In the genomic region with DNA sequence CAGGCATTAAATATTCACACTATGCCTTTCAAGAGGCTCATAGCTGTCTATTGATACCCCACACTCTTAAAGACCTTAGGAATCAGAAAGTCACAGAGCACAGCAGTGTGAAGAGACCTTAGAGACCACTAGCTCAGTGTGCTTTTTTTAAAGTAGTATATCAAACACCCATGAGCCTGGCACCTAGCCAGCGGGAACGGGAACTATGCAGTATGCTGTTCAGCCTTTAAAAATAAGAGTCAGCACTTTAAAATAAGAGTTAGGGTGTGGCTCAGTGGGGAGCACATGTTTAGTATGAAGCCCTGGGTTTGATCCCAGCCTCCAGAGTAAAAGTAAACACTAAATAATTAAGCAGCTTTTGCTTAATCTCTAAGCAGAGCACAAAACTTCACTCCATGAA, we compare ENCODE assay signal across 10 mouse cellular contexts. TPM values are rescaled to one million over a fixed set of nuclear protein-coding genes. Genes with fewer than 3 reads are reported as not detected.
DNase-seq lines count a peak whose midpoint lies in the region; ATAC-seq lines count a peak whose summit lies in the region.
"Had no signal": no experiment of that assay in that cellular context is flagged by ENCODE, and none has a peak within 500 bp of the region (broad histone marks: within the 10 kb centered on the region; RNA-seq: fewer than 3 reads in every experiment).

No protein-coding gene starts in this region.

- 0 out of 2 replicates have a peak, but pooled peaks cover 3% of the 10 kb centered on the region for H3K4me1 ChIP-seq in limb, embryonic 13.5 days
- no peaks in the 10 kb centered on the region for H3K4me1 ChIP-seq in limb, embryonic 10.5 days
- H3K4me1 ChIP-seq: embryonic facial prominence, embryonic 12.5 days had no signal

- H3K4me2 ChIP-seq in limb, embryonic 13.5 days (replicated peaks) = no peak overlapping the region
- H3K4me2 ChIP-seq: embryonic facial prominence, embryonic 12.5 days had no signal

- no peak overlapping the region for H3K4me3 ChIP-seq in limb, embryonic 13.5 days
- no peak overlapping the region for H3K4me3 ChIP-seq in limb, embryonic 10.5 days
- H3K4me3 ChIP-seq: embryonic facial prominence, embryonic 12.5 days had no signal

- DNase-seq in adrenal gland, adult (ENCODE audit: inconsistent age in 2 of 2, low spot score in 1 of 2) = peak; percentile 19 to 44
- no peak for DNase-seq in adrenal gland, postnatal 4 days (ENCODE audit: low spot score in 2 of 2)
- DNase-seq in limb, embryonic 10.5 days (ENCODE audit: low spot score) = no peak
- DNase-seq in adrenal gland, postnatal 25 days = peak; percentile 16
- DNase-seq in kidney, postnatal 25 days = peak; percentile 40 to 48
- no peak for DNase-seq in neural tube, embryonic 10.5 days (ENCODE audit: extremely low spot score, low spot score)
- no peak for DNase-seq in MN1 (ENCODE audit: low spot score)

- no peak overlapping the region for H3K9ac ChIP-seq in limb, embryonic 13.5 days
- H3K9ac ChIP-seq: embryonic facial prominence, embryonic 12.5 days had no signal

- peaks cover 7% of the 10 kb centered on the region; the same call in 1 of the 2 replicates for H3K36me3 ChIP-seq in limb, embryonic 13.5 days
- H3K36me3 ChIP-seq in limb, embryonic 10.5 days = no peaks in the 10 kb centered on the region; the same call in 1 of the 2 replicates
- H3K36me3 ChIP-seq: embryonic facial prominence, embryonic 12.5 days had no signal

- no peaks in the 10 kb centered on the region for H3K27me3 ChIP-seq in limb, embryonic 13.5 days
- no peaks in the 10 kb centered on the region for H3K27me3 ChIP-seq in limb, embryonic 10.5 days (ENCODE audit: low read depth, poor library complexity, severe bottlenecking)
- H3K27me3 ChIP-seq: embryonic facial prominence, embryonic 12.5 days had no signal

- no peaks in the 10 kb centered on the region for H3K9me3 ChIP-seq in limb, embryonic 13.5 days
- no peaks in the 10 kb centered on the region for H3K9me3 ChIP-seq in limb, embryonic 10.5 days (replicated peaks)
- H3K9me3 ChIP-seq: embryonic facial prominence, embryonic 12.5 days had no signal

- H3K27ac ChIP-seq in limb, embryonic 13.5 days = no peak overlapping the region
- no peak overlapping the region for H3K27ac ChIP-seq in limb, embryonic 10.5 days
- H3K27ac ChIP-seq: embryonic facial prominence, embryonic 12.5 days had no signal

- ATAC-seq in limb, embryonic 13.5 days (ENCODE audit: low FRiP score, low read depth) = peak; percentile 69; the same call in 1 of the 2 replicates
- ATAC-seq: hindbrain, embryonic 16.5 days had no signal

- WGBS in limb, embryonic 13.5 days = 36% methylated on average over 2 of the region's 2 CpGs
- 65% methylated on average over 2 of the region's 2 CpGs for WGBS in limb, embryonic 10.5 days

RNA-seq across cellular contexts. Expression of a gene that starts 12.7 kb away (rescaled TPM):
- total RNA-seq in adrenal gland, postnatal 4 days (2021) = 10 to 100 TPM; 47.4 to 61.0 TPM
- polyA plus RNA-seq in limb, embryonic 13.5 days (2015; fragmentation: Nextera tagmentation; extraction: Ambion mirVana) = 49.7 and 52.1 TPM in 2 replicates
- polyA plus RNA-seq in limb, embryonic 10.5 days (2016; fragmentation: Nextera tagmentation; extraction: Ambion mirVana) = 13.7 and 22.1 TPM in 2 replicates
- total RNA-seq in adrenal gland, postnatal 25 days (2021) = 24.7 and 35.9 TPM in 2 replicates

RNA-seq across cellular contexts. Expression of a gene that starts 32.1 kb away (rescaled TPM):
- total RNA-seq in adrenal gland, postnatal 4 days (2021) = 10 to 100 TPM; 68.0 to 74.1 TPM
- polyA plus RNA-seq in limb, embryonic 13.5 days (2015; fragmentation: Nextera tagmentation; extraction: Ambion mirVana) = 26.1 and 26.6 TPM in 2 replicates
- polyA plus RNA-seq in limb, embryonic 10.5 days (2016; fragmentation: Nextera tagmentation; extraction: Ambion mirVana) = 15.8 and 17.9 TPM in 2 replicates
- total RNA-seq in adrenal gland, postnatal 25 days (2021) = 64.2 and 68.0 TPM in 2 replicates

Comparison
In these comparisons a context has a peak if more than half of its experiments do, and no peak if none do; other contexts are left out.
1. DNase-seq: peak in adrenal gland, adult (2 of 2), adrenal gland, postnatal 25 days (single experiment) and kidney, postnatal 25 days (2 of 2); none in adrenal gland, postnatal 4 days (0 of 2), limb, embryonic 10.5 days (single experiment), neural tube, embryonic 10.5 days (single experiment) and MN1 (single experiment).